Mouse (Mus musculus): ENCODE results near the gene Nufip2.

Gene Nufip2

DNA sequence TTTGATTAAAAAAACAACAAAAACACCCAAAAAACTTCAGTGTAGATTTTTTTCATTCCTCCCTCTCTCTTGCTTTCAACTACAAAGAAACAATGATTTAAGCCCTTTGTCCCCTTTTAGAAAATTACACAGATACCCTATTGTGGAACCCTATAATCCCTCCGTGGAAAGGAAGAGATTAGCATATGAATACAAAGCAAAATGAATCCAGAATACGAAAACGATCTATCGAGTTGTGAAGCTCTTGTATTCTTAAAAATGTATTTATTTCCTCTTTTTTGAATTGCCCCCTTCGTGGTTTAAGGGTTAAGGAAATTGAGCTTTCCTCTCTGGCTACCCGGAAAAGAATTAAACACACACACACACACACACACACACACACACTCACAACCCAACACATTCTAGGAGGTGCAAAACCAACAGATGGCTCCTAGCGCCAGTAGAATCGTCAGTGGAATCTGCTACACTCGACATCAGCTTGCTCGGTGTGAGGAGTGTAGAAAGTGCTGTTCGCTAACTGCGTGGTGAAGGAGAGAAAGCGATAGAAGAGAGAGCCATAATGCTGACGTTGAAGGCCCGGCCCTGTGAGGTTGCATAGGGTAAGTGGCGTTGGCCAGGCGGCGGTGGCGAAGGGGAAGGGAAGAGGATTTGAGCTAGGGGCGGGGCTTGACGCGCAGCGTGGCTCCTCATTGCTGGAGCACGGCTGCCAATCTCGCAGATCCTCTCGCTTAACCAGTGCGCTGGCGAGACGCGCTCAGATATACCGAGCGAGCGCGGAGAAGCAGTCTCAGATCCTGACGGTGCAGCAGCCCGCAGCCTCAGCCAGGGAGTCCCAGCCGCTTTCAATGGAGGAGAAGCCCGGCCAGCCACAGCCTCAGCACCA lies at the start of gene Nufip2:
Nufip2 (plus strand) TSS at position 773 of the 883 bp plus-strand sequence.
- peak; percentile 99 for DNase-seq (ENCODE audit: low read depth, low spot score)

GRCm38 (mm10) chr11:77641390-77641789 lies 44.6 kb upstream of the Nufip2 start:
- peak; percentile 39 for DNase-seq (ENCODE audit: low read depth, low spot score)

DNA sequence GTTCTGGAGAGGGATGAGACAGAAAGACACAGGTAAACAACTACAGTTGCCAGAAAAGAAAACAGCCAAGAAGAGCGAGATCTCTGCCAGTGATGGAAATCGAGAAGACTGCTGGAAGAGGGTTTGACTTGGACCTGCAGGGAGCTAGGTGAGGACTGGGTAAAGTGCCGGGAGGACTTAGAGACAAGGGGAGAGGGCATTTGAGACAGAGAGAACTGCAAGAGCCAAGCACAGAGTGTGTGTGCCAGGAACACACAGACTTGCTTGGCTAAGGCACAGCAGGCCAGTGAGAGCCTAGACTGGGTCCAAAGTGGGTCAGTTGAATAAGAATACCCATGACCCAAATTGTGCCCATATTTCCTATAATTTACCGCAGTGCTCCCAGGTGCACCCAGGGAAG lies 40.5 kb upstream of the Nufip2 start:
- no peak for DNase-seq (ENCODE audit: low read depth, low spot score)

DNA sequence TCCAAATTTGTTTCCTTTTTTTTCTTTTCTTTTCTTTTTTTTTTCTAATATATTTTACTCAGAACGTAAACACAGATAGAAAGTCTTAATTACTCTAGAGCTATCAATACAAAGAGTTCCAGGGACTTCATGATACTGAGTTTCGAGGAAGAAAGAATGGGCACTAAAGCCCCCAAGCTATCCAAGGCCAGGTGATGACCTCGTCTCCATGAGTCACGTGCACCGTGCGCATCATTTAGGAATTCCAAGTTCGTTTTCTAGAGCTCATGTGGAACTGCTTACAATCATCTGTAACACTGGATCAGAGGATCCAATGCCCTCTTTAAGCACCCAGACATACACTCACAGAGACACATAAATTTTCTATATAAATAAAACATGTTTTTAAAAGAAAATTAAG lies 37.1 kb upstream of the Nufip2 start:
- no peak for DNase-seq (ENCODE audit: low read depth, low spot score)

DNA sequence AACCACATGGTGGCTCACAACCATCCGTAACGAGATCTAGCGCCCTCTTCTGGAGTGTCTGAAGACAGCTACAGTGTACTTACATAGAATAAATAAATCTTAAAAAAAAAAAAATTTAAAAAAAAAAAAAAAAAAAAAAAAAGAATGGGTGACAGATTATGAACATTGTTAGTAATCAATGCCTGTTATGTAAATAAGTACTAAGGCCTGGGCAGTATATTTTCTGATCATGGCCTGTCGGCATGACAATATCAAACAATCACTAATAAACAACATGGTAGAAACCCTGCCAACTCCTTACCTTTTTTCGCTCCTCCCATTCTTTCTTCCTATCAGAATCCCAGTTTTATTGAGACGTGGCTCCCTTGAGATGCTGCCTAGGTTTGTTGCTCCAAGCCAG lies 33.5 kb upstream of the Nufip2 start:
- DNase-seq (ENCODE audit: low read depth, low spot score): no peak

DNA sequence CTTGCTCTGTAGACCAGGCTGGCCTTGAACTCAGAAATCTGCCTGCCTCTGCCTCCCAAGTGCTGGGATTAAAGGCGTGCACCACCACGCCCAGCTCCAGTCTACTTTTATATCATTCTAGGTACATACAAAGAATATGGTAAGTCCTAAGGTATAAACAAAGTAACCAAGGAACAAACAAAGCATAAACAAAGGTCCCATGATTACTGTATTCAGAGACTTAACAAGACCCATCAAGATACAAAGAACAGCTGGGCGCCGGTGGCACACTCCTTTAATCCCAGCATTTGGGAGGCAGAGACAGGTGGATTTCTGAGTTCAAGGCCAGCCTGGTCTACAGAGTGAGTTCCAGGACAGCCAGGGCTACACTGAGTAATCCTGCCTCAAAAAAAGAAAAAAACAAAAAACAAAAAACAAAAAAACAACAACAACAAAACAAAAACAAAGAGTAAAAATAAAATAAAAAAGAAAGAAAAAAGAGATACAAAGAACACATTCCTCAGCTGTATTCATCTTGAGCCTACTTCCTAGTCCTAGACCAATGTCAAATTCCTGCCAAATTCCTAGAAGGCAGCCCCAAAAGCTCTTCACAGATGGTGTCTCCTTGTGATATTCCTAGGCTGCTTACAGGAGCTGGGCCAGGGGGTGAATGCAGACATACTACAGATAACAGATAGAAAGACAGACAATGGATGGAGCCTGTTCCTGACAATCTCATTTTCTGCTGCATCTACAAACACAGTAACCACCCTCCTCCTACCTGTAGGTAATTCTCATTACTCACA lies 32.4 kb upstream of the Nufip2 start:
- peak; percentile 93 for DNase-seq (ENCODE audit: low read depth, low spot score)

GRCm38 (mm10) chr11:77659986-77660385 lies 26.0 kb upstream of the Nufip2 start:
- no peak for DNase-seq (ENCODE audit: low read depth, low spot score)

DNA sequence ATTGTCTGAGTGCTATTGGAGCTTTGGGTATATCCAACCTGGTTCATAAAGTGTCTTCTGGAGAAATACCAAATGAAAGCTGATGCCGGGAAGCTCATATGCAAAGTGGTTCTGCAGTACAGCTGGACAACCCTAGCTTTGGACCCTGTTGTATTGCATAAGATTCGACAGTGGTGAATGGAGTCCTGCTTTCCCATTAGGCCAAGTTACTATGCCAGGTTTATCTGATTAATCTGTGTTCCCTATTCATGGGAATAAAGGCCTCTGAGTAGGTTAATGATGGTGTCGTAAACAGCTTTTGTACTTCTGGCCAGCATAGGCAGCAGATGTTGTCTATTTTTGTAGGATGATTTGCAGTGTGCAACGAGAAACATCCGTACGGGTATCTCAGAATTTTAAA lies 22.3 kb upstream of the Nufip2 start:
- DNase-seq (ENCODE audit: low read depth, low spot score): no peak

- no peak for DNase-seq (ENCODE audit: low read depth, low spot score)
These were observed 21.9 kb upstream of the Nufip2 start for GRCm38 (mm10) chr11:77664046-77664445.

- DNase-seq (ENCODE audit: low read depth, low spot score): peak; percentile 60
These were observed 20.6 kb upstream of the Nufip2 start for GRCm38 (mm10) chr11:77665384-77665783.

GRCm38 (mm10) chr11:77666766-77667165 lies 19.2 kb upstream of the Nufip2 start:
- peak; percentile 17 for DNase-seq (ENCODE audit: low read depth, low spot score)

DNA sequence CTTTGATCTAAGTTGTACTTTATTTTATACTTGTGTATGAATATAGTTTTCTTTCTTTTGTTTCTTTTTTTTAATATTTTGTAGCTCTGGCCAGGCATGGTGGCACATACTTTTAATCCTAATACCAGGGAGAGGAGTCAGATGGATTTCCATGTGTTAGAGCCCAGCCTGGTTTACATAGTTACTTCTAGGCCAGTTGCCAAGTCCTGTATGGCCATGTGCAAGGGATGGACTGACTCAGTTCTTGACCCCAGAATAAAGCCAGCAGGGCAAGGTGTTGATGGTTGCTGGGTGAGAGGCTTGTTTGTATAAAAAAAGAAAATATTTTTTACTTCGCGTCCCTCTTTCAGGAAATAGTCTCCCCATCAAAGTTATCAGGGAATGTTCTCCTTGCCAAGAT lies 13.2 kb upstream of the Nufip2 start:
- DNase-seq (ENCODE audit: low read depth, low spot score): no peak

DNA sequence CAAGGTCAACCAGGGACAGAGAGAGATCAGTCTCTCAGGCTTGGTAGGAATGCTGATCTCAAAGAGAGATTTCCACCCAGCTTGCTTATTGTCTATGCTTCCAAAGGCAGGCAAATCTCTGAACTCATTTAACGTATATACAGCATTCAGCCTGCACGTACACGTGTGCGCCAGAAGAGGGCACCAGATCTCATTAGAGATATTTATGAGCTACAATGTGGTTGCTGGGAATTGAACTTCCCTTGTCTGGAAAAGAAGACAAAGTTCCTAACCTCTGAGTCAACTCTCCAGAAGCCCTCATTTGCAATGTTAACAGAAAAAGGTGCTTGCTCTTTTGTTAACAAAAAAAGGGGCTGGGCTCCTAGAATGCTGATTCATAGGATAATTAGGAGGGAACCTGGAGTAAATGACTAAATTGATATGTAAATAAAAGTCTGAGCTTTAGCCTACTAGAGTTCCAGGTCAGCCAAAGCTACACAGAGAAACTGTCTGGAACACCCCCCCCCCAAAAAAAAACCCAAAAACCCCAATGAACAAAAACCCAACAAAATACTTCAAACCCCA lies 12.4 kb upstream of the Nufip2 start:
- DNase-seq (ENCODE audit: low read depth, low spot score): peak; percentile 100

GRCm38 (mm10) chr11:77680018-77680417 lies 5.9 kb upstream of the Nufip2 start:
- peak; percentile 100 for DNase-seq (ENCODE audit: low read depth, low spot score)

GRCm38 (mm10) chr11:77684896-77685295 lies 1.1 kb upstream of the Nufip2 start:
- no peak for DNase-seq (ENCODE audit: low read depth, low spot score)

DNA sequence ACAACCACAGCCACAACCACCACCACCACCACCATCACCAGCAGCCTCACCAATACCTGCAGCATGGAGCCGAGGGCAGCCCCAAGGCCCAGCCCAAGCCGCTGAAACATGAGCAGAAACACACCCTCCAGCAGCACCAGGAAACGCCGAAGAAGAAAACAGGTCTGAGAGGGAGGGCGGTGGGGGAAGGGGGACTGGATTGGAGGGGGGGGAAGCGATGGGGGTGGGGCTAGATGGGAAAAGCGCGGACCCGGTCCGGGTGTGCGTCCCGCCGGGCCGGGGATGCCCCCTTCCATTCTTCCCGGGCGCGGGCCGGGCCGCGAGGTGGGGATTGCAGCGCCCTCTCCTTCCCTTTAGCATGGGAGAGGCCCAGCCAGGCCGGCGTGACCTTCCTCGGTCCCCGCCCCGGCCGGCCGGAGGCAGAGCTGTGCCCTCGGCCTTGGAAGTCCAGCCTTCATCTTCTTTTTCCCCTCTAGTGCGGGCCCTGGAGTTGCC lies 438 bp downstream of the Nufip2 start:
- peak; percentile 69 for DNase-seq (ENCODE audit: low read depth, low spot score)

DNA sequence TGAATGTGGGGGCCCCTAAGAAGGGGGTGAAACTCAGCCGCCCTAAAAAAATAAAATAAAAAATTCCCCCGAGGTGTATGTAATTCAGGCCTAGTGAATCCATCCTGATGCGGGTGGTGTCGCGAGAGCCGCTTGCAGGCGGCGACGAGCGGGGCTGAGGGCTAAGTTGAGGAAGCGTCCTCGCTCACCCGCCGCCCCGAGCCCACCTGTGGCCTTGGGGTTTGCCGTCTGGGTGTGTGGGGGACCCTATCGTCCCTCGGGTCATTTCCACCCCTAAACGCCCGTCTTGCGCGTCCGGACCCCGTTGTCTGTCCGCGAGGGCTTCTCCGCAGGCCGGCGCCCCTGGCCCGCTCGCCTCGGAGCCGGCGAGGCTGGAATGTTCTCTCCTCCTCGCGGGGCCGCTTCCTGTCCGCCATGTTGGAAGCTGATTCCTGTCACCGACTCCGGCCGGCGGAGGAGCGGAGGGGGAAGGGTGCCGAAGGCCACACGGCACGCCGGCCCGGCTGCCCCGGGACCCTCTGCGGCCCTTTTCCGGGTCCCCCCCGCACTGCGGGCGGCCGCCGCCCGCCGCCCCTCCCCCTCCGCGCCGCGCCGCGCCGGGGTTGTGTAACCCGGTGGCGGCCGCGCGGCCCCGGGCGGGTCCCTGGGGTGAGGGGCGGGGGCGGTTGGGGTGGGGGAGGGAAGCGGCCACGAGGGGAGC lies 1.0 kb downstream of the Nufip2 start:
- peak; percentile 73 for DNase-seq (ENCODE audit: low read depth, low spot score)

- peak; percentile 78 for DNase-seq (ENCODE audit: low read depth, low spot score)
These were observed 1.7 kb downstream of the Nufip2 start for GRCm38 (mm10) chr11:77687541-77688131.

DNA sequence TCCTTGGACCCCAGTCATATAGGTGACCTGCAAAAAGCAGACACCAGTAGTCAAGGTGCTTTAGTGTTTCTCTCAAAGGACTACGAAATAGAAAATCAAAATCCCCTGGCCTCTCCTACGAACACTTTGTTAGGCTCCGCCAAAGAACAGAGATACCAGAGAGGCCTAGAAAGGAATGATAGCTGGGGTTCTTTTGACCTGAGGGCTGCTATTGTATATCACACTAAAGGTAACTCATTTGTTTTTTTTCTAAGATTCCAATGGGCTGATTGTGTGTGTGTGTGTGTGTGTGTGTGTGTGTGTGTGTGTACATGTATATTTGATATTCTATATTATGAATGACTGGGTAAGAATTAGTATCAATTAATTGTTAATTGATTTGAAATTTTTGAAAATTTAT lies 7.1 kb downstream of the Nufip2 start:
- DNase-seq (ENCODE audit: low read depth, low spot score): no peak

DNA sequence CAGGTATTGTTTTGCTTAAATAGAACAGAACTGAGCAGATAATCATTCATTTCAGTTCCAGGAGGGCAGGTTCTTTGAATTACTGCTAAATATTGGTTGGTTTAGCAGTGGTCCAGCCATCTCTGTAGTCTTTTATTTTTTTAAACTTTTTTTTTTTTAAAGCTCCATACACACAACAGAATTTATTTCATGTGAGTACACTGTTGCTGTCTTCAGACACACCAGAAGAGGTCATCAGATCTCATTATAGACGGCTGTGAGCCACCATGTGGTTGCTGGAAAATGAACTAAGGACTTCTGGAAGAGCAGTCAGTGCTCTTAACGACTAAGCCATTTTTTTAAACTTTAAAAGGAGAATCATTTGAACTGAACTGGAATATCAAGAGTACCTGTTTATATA lies 11.3 kb downstream of the Nufip2 start:
- no peak for DNase-seq (ENCODE audit: low read depth, low spot score)

GRCm38 (mm10) chr11:77705920-77706319 lies 20.0 kb downstream of the Nufip2 start:
- DNase-seq (ENCODE audit: low read depth, low spot score): no peak

All from R1 (cell line).